Comparison of ENCODE assay signal across 22 mouse cellular contexts in the genomic region with DNA sequence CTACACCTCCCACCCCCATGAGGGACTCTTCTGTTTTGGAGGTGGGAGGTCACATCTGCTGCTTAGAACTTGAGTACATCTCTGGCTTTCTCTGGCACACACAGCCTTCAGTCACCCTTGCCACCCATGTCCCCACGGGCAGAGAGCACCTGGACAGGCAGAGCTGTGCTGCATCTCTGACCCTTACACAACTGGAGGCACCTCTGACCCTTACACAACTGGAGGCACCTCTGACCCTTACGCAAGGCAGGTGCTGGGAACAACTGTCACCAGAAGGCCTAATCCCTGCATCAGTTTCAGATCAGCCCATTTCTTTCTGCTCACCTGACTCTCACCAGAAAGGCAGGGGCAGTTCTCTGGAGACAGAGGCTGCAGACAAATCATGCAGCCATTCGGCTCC. TPM values are rescaled to one million over a fixed set of nuclear protein-coding genes. Genes with fewer than 3 reads are reported as not detected.
DNase-seq lines count a peak whose midpoint lies in the region; ATAC-seq and TF ChIP-seq lines count a peak whose summit lies in the region.
"Had no signal": no experiment of that assay in that cellular context is flagged by ENCODE, and none has a peak within 500 bp of the region (broad histone marks: within the 10 kb centered on the region; RNA-seq: fewer than 3 reads in every experiment).

No protein-coding gene starts in this region.

- peak; percentile 41 for DNase-seq in kidney, adult 9 months
- no peak for DNase-seq in kidney, postnatal 4 days
- no peak for DNase-seq in limb, embryonic 14.5 days (ENCODE audit: low spot score)
- no peak for DNase-seq in liver, embryonic 13.5 days
- DNase-seq in thymus, postnatal 10 days (ENCODE audit: low spot score in 2 of 2): no peak
- no peak for DNase-seq in urinary bladder, adult 2 months (ENCODE audit: low spot score)
- DNase-seq in left cerebral cortex, postnatal 14 days (ENCODE audit: low spot score in 2 of 2): no peak
- DNase-seq: adrenal gland, postnatal 25 days; cerebellum, adult 8-10 months; gastrocnemius, postnatal 25 days; heart, adult 18-20 months; kidney, adult 18-20 months; lung, adult 18-20 months; lung, postnatal 10 days; thymus, postnatal 25 days had no signal

- H3K9me3 ChIP-seq in limb, embryonic 14.5 days (ENCODE audit: control insufficient read depth, low read length): no peaks in the 10 kb centered on the region
- no peaks in the 10 kb centered on the region for H3K9me3 ChIP-seq in liver, embryonic 13.5 days (replicated peaks)
- H3K9me3 ChIP-seq: hindbrain, embryonic 12.5 days had no signal

- H3K36me3 ChIP-seq in limb, embryonic 14.5 days (ENCODE audit: control insufficient read depth, insufficient read depth, low read length): no peaks in the 10 kb centered on the region
- no peaks in the 10 kb centered on the region for H3K36me3 ChIP-seq in liver, embryonic 13.5 days
- H3K36me3 ChIP-seq: hindbrain, embryonic 12.5 days had no signal

- H3K27ac ChIP-seq in limb, embryonic 14.5 days (replicated peaks; ENCODE audit: low read depth, low read length): 0 out of 2 replicates have a peak overlapping the region, but pooled peaks have one; percentile 2
- peak overlapping the region; percentile 75 for H3K27ac ChIP-seq in liver, embryonic 13.5 days
- H3K27ac ChIP-seq: hindbrain, embryonic 12.5 days; kidney, postnatal 0 days; left cerebral cortex, adult 2 months had no signal

- H3K9ac ChIP-seq in limb, embryonic 14.5 days (ENCODE audit: low read depth, low read length, severe bottlenecking): no peak overlapping the region
- no peak overlapping the region for H3K9ac ChIP-seq in liver, embryonic 13.5 days
- H3K9ac ChIP-seq: hindbrain, embryonic 12.5 days had no signal

- H3K27me3 ChIP-seq in limb, embryonic 14.5 days (ENCODE audit: control insufficient read depth, insufficient read depth, low read length): no peaks in the 10 kb centered on the region
- H3K27me3 ChIP-seq in liver, embryonic 13.5 days: no peaks in the 10 kb centered on the region
- H3K27me3 ChIP-seq: hindbrain, embryonic 12.5 days had no signal

- no peak for TF ChIP-seq POLR2A in limb, embryonic 14.5 days (IDR thresholded peaks at IDR 0.05; ENCODE audit: borderline replicate concordance, extremely low read depth, insufficient read depth, insufficient read length)

- intact Hi-C loops in left cerebral cortex, postnatal 14 days (cut with DNase I): no loop called here

- 43% methylated on average over 3 of the region's 3 CpGs for WGBS in limb, embryonic 14.5 days
- WGBS in liver, embryonic 13.5 days (ENCODE audit: insufficient replicate concordance): 64% methylated on average over 3 of the region's 3 CpGs

- no peak overlapping the region for H3K4me3 ChIP-seq in limb, embryonic 14.5 days (replicated peaks; ENCODE audit: low read length)
- H3K4me3 ChIP-seq in liver, embryonic 13.5 days (replicated peaks): no peak overlapping the region
- H3K4me3 ChIP-seq: hindbrain, embryonic 12.5 days; left cerebral cortex, adult 2 months had no signal

- no peak for ATAC-seq in limb, embryonic 14.5 days (ENCODE audit: low FRiP score, low read depth)
- ATAC-seq in liver, embryonic 13.5 days (ENCODE audit: low read depth): peak; percentile 81
- ATAC-seq: CD4-positive, CD25-positive, alpha-beta regulatory T cell, adult 4 months had no signal

- peaks cover 25% of the 10 kb centered on the region for H3K4me1 ChIP-seq in limb, embryonic 14.5 days (ENCODE audit: control insufficient read depth, insufficient read depth, low read length)
- H3K4me1 ChIP-seq in liver, embryonic 13.5 days (replicated peaks): peaks cover 22% of the 10 kb centered on the region

- H3K4me2 ChIP-seq in limb, embryonic 14.5 days (replicated peaks; ENCODE audit: low read depth, low read length, severe bottlenecking): no peak overlapping the region
- no peak overlapping the region for H3K4me2 ChIP-seq in liver, embryonic 13.5 days
- H3K4me2 ChIP-seq: hindbrain, embryonic 12.5 days; midbrain, embryonic 11.5 days had no signal

RNA-seq across cellular contexts. Expression of gene Haao, which starts 11.7 kb away (rescaled TPM):
- 0.92 and 1.2 TPM in 2 replicates for polyA plus RNA-seq in limb, embryonic 14.5 days (2012; rRNA removed)
- 1.3 and 2.0 TPM in 2 replicates for polyA plus RNA-seq in limb, embryonic 14.5 days (2014; fragmentation: Nextera tagmentation; extraction: Ambion mirVana)
- polyA plus RNA-seq in liver, embryonic 13.5 days (2015; fragmentation: Nextera tagmentation; extraction: Ambion mirVana): 16.2 and 17.1 TPM in 2 replicates
- polyA plus RNA-seq in urinary bladder, adult 2 months (2012; rRNA removed): 0.69 and 0.81 TPM in 2 replicates
- total RNA-seq in left cerebral cortex, postnatal 14 days (2021): under 1 TPM in 1 of 2 experiments, not detected in 1; 0.36 TPM
- total RNA-seq: gastrocnemius, postnatal 25 days; layer of hippocampus, postnatal 10 days; left cerebral cortex, adult 2 months had no signal
- polyA plus RNA-seq: heart, embryonic 14.5 days; midbrain, embryonic 11.5 days had no signal
